Mouse (Mus musculus) left cerebral cortex, postnatal 25 days (tissue): ENCODE results near the gene Mblac1. TPM values are rescaled to one million over a fixed set of nuclear protein-coding genes. Genes with fewer than 3 reads are reported as not detected.

Experiments
- DNase-seq, 2 experiments: peaks; one replicate each; pipeline ENCODE4 v3.0.0; 2022; ENCODE audit warnings: low spot score in 2 of 2, mixed read lengths in 1 of 2
- intact Hi-C: fragments of 180-260 bp; cut with DNase I; formaldehyde crosslinking; loops from one replicate; pipeline ENCODE4 v1.15.1; 2025
- total RNA-seq, 2 experiments: library from RNA; stranded (reverse); gene quantifications; 2 replicates each; pipeline ENCODE4 v1.2.3; 2021

The Mblac1 gene
- total RNA-seq, result 10 to 100 TPM in 1 of 2 experiments, 1 to 10 TPM in 1; 8.9 to 10.3 TPM

DNA sequence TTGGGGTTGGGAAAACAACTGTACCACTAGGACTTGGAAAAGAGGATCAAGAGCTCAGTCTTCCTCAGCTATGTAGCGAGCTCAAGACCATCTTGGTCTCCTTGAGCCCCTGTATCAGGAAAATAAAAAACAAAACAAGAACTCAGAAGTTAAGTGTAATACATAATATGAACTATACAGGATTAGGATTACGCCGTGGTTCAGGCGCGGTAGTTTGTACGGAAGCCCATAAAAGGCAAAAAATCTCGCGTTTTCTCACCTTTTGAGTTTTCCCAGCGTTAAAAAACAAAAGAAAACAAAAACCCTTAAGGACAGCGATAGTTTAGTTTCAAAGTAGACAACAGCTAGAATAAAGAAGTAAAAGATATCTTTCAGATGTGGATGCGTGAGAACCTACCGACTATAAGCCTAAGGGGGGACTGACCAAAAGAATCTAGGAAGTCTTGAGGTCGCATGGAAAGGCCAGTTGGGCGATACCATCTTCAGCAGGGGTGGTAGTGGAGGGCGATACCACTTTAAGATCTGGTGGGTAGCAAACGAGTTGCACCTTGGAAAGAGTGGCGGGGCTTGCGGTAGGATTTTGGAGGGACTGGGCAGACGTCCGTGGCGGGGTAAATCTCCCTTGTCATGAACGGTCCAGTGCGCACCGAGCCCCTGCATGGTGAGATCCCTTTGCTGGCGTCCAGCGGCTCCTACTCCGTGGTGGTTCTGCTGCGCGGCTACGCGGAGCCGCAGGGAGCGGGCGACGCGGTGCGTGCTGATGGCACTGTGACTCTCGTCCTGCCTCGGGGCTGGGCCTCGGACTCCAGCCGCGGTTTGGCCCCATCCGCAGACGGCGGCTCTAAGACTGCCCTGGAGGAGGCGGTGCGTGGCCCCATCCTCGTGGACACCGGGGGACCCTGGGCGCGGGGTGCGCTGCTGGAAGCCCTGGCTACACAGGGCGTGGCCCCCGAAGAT lies at the start of gene Mblac1:
Mblac1 (plus strand) TSS at position 544 of the 957 bp plus-strand sequence.
- DNase-seq, result peak; percentile 85 to 89
- intact Hi-C loops, result no loop called here

DNA sequence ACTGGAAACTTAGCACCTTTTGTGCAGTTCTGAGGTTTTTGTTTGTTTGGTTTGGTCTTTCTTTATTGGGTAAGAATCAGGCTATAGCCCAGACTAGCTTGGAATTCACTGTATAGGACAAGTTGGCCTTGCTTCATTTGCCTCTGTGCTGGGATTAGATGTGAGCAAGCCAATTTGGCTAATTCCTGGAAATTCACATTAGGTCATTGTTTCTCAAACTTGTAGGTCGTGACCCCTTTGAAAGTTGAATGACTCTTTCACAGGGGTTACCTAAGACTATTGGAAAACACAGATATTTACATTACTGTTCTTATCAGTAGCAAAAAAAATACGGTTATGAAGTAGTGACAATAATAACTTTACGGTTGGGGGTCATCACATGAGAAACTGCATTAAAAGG lies 39.7 kb upstream of the Mblac1 start:
- intact Hi-C loops, result loop anchor here (2.0 to 5.0 kb wide), 2 partner anchors 70 to 267 kb away; partner anchors contain the start of gene Zkscan1
- DNase-seq, result no peak

DNA sequence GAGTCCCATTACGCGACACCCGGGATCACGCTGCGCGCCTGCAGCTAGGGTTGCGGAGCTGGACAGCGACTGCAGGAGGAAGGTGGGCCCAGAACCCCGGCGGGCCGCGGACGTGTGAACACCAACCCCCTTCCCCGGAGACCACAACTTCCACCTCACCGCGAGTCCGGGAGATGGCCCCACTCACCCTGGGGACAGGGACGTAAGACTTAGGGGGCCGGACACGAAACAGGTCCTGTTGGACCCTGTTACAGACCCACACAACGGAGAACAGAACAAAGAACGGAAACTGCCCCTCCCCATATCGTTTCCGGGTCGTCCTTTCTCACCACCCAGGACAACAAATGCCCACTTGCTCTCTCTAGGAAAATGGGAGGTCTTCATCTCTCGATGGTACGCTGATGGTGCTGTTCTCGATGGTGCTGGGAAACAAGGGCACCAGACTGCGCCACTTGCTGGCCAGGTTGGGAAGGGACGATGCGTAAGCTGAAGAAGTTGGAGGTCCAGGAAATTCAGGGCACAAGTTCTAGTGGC lies 38.6 kb upstream of the Mblac1 start, which contains the start of gene Zfp113:
Zfp113 (minus strand) TSS at position 302 of the 534 bp plus-strand sequence.
- intact Hi-C loops, result loop anchor here (1.0 to 5.0 kb wide), 3 partner anchors 39 to 368 kb away; partner anchors contain the start of genes Mepce, Zcwpw1, Zkscan1 and Zscan21
- peak; percentile 90 to 97 for DNase-seq

DNA sequence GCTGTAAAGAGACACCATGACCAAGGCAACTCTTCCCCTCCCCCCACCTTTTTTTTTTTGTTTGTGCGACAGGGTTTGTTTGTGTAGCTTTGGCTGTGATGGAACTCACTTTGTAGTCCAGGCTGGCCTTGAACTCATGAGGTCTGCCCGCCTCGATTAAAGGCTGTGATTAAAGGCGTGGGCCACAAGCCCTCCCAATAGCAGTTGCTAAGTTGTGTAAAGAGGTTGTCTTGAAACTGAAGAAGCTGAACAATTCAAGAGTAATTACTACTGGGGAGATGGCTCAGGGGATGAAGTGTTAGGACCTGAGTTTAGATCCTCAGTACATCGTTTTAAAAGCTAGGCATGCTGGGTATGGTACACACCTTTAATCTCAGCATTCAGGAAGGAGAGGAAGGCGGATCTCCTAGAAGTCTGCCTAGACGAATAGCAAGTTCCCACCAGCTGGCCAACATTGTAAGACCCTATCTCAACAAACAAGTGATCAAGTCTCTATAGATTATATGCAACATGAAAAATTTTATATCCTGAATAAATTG lies 33.8 kb upstream of the Mblac1 start:
- no peak for DNase-seq
- intact Hi-C loops, result no loop called here

DNA sequence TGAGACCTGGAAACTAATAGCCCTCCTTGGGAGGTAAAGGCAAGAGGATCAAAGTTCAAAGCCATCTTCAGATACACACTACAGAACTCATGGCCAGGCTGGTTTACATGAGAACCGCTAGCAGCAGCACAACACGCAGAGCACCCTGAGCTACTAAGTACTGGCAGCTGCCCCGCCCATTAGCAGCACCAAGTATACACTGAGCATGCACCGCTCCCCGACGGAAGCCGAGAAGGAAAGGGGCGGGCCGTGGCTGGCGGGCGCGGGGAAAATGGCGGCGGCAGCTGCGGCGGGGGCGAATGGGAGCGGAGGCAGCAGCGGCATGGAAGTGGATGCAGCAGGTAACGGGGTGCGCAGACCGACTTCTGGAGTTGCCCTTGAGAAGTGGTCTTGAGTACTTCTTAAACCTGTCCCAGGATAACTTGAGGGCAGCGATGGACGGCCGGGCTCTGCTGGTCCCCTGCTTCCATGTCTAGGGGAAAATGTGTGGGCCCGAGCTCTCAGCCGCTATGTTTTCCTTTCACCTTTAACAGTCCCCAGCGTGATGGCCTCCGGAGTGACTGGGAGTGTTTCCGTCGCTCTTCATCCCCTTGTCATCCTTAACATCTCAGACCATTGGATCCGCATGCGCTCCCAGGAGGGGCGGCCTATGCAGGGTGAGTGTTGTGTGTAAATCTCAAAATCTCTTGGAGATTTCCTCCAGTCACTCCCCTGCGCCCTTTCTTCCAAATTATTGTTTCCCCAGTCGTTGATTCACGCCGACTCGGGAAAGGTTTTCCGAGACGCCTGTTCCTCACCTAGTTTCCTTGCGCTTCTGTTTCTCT lies 33.1 kb upstream of the Mblac1 start, which contains the start of gene Cops6:
Cops6 (plus strand) TSS at position 230 of the 824 bp plus-strand sequence.
- intact Hi-C loops, result loop anchor here (1.0 kb wide), 2 partner anchors 10 to 26 kb away; partner anchors contain the start of genes Cnpy4 and Taf6

DNA sequence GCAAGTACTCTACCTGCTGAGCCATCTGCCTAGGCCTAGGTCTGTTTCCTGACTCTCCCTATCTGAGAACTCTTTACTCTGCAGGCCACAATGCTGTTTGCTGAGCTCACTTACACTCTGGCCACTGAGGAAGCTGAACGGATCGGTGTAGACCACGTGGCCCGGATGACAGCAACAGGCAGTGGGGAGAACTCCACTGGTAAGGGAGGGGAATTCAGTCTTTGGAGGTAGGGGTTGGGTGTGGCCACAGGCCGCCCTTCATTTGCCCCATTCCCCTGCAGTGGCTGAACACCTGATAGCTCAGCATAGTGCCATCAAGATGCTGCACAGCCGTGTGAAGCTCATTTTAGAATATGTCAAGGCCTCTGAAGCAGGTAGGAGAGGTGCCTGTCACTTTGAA lies 31.1 kb upstream of the Mblac1 start:
- intact Hi-C loops, result no loop called here
- no peak for DNase-seq

More for the DNA sequence above, 33.1 kb upstream of the Mblac1 start, which contains the start of gene Cops6:
- peak; percentile 95 to 97 for DNase-seq

DNA sequence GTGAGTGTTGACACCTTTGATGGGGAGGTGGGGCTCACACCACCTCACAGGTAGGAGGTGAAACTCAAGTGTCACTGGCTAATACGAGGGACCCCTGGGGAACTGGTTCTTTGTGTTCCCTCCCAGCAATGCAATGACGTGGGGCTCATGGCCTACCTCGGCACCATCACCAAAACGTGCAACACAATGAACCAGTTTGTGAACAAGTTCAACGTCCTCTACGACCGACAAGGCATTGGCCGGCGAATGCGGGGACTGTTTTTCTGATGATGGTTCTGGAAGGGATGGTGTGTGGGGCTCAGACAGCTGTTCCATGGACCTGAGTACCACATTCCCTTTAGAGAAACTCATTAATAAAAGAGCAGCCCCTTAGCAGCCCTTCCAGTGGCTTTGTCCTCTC lies 30.5 kb upstream of the Mblac1 start:
- intact Hi-C loops, result no loop called here
- DNase-seq, result no peak

DNA sequence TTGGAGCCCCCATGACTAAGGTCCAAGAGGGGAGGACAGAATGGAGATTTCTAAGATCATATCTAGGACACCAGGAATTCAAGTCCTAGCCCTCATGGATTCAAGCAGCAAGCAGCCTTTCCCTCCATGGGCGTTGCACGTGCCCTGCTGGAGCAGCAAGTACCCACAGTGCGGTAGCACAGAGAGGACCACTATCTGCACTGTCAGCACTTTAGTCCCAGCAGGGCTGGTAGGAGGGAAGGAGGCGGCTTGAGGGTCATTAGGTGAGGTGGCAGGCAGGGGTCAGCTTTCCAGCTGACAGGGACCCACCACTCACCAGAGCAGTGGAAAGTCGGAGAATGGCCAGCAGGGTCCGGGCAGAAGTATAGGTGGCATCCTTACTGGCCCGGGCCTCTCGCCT lies 28.5 kb upstream of the Mblac1 start:
- no peak for DNase-seq
- intact Hi-C loops, result no loop called here

DNA sequence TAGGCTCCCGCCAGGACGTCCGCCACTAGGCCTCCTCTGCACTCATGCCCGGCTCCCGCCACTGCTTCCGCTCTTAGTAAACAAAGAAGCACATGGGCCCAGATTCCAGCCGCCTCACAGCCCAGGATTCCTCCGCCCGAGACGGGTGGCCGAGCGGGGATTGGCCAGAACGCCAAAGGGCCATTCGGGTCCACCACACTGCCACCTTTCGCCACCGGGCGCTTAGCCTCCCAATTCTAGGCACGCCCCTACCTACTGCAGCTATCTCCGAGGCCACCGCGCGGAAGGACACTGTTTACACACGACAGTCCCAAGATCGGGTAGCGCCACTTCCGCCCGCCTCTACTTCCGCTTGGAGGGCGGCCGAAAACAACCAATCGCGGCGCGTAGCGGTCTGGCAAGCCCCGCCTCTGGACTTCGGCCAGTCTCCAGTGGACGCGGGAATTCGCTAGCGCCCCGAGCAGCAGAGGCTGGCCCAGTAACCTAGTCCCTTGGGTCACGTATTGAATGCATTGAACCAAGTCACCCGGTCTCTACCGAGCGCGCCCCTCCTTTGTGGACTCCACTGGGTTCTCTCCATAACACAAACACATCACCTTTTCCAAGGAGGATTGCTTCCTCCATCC lies 23.1 kb upstream of the Mblac1 start:
- intact Hi-C loops, result loop anchor here (1.0 to 5.0 kb wide), 3 partner anchors 10 to 384 kb away; partner anchors contain the start of genes Cnpy4, Cops6, Mepce and Taf6
- DNase-seq, result peak; percentile 96 to 98

DNA sequence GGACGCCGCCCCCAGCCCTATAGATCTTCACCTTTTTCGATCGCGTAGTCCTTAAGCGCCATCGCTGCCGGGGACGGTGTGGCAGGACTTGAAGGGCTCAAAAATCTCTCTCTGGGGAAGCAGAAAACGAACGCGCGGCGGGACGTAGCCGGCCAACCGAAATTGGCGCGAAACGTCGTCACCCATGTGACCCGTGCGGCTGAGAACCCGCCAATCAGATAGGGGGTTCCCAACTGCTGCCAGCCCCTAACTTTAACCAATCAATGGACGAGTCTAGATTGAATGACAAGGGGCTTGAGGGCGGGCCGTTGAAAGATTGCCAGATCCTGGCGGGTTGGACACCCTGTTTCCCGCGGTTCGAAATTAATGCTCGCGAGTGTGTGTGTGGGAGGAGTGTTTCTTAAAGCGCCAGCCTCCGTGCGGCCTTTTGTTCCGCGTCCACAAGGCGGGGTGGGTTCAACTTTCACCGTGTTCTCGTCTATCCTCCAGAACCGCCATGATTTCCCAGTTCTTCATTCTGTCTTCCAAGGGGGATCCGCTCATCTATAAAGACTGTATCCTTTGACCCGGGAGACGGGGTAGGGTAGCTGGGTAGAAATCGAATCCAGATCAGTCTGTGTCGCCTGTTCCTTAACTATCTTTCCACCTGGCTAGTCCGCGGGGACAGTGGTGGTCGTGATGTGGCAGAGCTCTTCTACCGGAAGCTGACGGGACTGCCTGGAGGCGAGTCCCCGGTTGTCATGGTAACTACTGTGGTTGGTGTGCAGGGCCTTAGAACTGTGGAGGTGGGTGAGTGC lies 22.2 kb upstream of the Mblac1 start, which contains the start of the genes Ap4m1 and Mcm7:
Ap4m1 (plus strand) TSS at position 308 of the 797 bp plus-strand sequence.
Mcm7 (minus strand) TSS at position 728 of the 797 bp plus-strand sequence.
- DNase-seq, result peak; percentile 95 to 99
- intact Hi-C loops, result loop anchor here (1.0 to 5.0 kb wide), 3 partner anchors 11 to 385 kb away; partner anchors contain the start of genes Cnpy4, Cops6, Mepce and Taf6

DNA sequence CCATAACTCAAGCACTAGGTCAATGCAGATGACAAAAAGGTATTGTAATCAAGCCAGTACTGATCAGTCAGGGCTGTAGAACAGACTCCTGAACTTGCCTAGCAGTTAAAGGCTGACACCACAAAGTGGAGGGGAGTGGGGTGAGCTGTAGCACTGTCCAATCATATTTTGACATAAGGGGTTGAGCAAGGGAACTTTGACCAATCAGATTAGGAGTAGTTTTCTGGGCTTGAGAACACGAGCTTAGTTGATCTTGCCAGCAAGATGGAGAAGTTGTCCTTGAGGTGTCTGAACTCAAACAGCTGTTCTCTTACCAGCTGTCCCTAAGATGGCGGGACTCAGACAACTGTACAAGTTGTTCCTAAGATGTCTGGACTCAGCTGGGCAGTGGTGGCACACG lies 20.9 kb upstream of the Mblac1 start:
- intact Hi-C loops, result loop anchor here (5.0 kb wide), 1 partner anchor 386 kb away; the partner anchor contains the start of genes Mepce and Zcwpw1
- no peak for DNase-seq

DNA sequence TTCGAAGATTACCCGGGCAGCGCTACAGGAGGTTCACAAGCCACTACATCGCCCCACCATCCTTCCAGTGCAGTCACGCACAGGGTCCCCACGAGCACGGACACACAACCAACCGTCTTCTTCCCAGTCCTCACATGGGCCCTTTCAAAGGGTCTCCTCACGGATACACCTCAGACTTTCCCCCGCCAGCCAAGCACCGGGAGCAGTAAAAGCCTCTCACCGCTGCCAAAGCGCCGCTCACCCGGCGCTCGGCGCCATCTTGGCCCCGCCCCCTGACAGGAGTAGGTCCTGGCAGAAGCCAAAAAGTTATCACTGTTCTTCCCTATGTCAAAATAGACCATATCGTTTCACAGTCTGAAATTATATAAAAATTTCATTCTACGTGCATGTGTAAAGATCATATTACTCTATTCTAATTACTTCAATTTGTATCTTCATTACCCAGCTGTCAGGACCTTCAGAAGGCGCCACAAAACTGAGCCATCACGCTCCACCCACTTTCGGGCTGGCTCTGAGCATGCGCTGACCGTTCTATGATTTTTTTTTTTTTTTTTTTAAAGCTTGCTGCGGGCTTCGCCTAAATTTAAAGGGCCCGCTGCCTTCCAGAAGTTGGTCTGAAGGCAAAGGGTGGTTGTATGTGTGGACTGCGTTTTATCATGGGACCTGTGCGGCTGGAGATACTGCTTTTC lies 7.0 kb upstream of the Mblac1 start, which contains the start of the genes Taf6 and Cnpy4:
Taf6 (minus strand) TSS at position 502 of the 689 bp plus-strand sequence.
Cnpy4 (plus strand) TSS at position 536 of the 689 bp plus-strand sequence.
- intact Hi-C loops, result loop anchor here (1.0 kb wide), 2 partner anchors 16 to 26 kb away; partner anchors contain the start of gene Cops6
- peak; percentile 80 to 91 for DNase-seq

DNA sequence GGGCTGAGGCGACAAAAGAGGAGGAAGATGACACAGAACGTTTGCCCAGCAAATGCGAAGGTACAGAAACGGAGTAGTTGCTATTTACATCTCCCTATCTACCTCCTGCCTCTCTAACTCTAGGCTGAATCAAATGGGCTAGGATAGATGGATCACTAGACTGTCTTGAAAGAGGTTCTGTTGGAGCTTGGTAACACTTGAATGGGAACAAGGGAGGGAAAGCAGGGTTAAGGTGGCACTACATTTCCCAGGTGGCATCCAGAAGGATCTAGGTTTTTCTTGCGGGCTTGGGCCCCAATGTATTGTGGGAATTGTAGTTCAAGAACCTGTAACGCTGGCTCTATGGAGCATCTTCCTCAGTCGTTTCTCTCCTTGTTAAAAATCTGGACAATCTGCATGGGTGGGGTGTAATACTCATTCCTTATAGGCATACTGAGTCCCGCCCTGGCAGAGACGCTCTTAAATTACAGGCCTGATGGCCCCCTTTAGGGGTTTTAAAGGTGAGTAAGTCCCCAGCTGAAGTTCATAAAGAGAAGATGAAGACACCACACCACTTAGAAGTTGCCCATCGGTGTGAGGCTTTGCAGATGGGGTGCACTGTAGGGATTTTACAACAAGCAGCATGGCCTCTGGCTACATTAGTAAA lies 6.3 kb upstream of the Mblac1 start:
- intact Hi-C loops, result loop anchor here (1.0 kb wide), 2 partner anchors 16 to 26 kb away; partner anchors contain the start of gene Cops6

DNA sequence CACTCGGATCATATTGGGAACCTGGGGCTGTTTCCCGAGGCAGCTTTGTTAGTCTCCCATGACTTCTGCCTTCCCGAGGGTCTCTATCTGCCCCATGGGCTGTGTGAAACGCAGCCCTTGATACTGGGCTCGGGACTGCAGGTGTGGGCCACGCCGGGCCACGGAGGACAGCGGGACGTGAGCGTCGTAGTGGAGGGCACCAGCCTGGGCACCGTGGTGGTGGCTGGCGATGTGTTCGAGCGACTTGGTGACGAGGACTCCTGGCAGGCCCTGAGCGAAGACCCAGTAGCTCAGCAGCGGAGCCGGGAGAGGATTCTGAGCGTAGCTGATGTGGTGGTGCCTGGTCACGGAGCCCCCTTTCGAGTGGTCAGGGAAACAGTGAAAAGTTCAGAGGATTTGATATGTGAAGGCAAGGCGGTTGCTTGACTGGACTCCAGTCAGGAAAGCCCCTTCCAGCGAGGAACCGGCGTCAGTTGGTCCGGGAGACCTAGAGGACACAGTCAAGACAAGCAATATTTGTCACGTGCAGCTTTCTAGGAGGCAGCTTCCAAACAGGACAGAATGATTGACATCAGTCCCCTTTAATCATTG lies 736 bp downstream of the Mblac1 start:
- intact Hi-C loops, result no loop called here
- peak; percentile 30 to 42 for DNase-seq

More for the DNA sequence above, 6.3 kb upstream of the Mblac1 start:
- peak; percentile 83 to 94 for DNase-seq

DNA sequence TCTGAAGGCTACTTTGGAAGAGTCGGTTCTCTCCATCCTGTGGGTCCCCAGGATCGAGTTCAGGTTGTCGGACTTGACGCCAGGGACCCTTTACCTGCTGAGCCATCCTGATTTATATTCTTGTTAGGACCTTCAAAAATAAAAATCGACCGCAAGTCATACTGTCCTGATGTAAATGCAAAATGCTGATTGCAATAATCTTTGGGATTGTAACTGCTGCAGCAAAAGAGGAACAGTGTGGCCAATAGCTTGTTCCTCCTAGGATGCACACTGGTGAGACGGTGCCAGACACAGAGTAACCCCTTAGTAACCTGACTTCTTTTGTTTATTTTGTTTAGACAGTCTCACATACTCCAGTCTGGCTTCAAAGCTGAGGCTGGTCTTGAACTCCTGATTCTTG lies 1.3 kb downstream of the Mblac1 start:
- DNase-seq, result no peak
- intact Hi-C loops, result no loop called here

DNA sequence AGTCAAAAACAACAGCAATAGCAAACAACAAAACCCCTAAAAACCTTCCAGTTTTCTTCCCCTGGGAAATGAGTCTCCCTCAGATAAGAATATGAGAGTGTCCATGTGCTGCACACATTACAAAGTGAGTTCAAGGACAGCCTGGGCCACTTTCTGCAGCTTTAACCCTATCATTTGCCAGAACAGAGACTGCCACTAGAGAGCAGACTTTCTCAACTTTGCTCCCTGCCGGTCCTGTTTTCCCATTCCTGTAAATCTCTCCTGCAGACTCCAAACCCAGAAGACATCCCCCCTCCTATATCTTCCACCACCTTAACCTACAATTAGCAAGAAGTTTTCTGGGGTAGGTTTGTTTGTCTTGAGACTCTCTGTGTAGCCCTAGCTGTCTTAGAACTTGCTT lies 5.5 kb downstream of the Mblac1 start:
- no peak for DNase-seq
- intact Hi-C loops, result no loop called here
